Mouse (Mus musculus) hindbrain, embryonic 16.5 days (tissue): ENCODE data around the gene Gm15557. TPM values are rescaled to one million over a fixed set of nuclear protein-coding genes. Genes with fewer than 3 reads are reported as not detected.

Experiments
- polyA plus RNA-seq: library from polyadenylated mRNA; unstranded; fragments of >200 nt; fragmentation: Nextera tagmentation; extraction: Ambion mirVana; gene quantifications from 2 replicates; pipeline ENCODE4 v1.2.1, GENCODE M21; 2015

Gm15557 gene
- polyA plus RNA-seq, 1 experiment from 2014 or later = not detected

Other genes with a start within 250 kb of the Gm15557 start
- gene Trpc4ap, start 248.3 kb upstream of the Gm15557 start, polyA plus RNA-seq = 155 and 168 TPM in 2 replicates
- 42.4 and 45.5 TPM in 2 replicates for gene Edem2, start 211.3 kb upstream of the Gm15557 start, polyA plus RNA-seq
- not detected in 2 replicates for gene Gm17581, start 204.9 kb upstream of the Gm15557 start, polyA plus RNA-seq
- 2.3 and 3.7 TPM in 2 replicates for gene Procr, start 189.6 kb upstream of the Gm15557 start, polyA plus RNA-seq
- gene Mmp24, start 165.4 kb upstream of the Gm15557 start, polyA plus RNA-seq = 16.0 and 16.8 TPM in 2 replicates
- gene BC029722, start 121.3 kb upstream of the Gm15557 start, polyA plus RNA-seq = 43.6 and 47.5 TPM in 2 replicates
- 151 TPM in 2 replicates for gene Eif6, start 113.8 kb upstream of the Gm15557 start, polyA plus RNA-seq
- 0.41 and 0.61 TPM in 2 replicates for gene Fam83c, start 105.9 kb upstream of the Gm15557 start, polyA plus RNA-seq
- gene Uqcc1, start 10.4 kb upstream of the Gm15557 start, polyA plus RNA-seq = 66.3 and 74.9 TPM in 2 replicates
- gene Gdf5, start 4.6 kb downstream of the Gm15557 start, polyA plus RNA-seq = 2.3 and 3.1 TPM in 2 replicates
- 11.5 and 14.0 TPM in 2 replicates for gene Cep250, start 15.7 kb downstream of the Gm15557 start, polyA plus RNA-seq
- gene 6430550D23Rik, start 67.2 kb downstream of the Gm15557 start, polyA plus RNA-seq = 1.4 and 2.5 TPM in 2 replicates
- 479 and 492 TPM in 2 replicates for gene Ergic3, start 67.3 kb downstream of the Gm15557 start, polyA plus RNA-seq
- gene Fer1l4, start 112.2 kb downstream of the Gm15557 start, polyA plus RNA-seq = not detected in 2 replicates
- 7.7 and 9.6 TPM in 2 replicates for gene Spag4, start 124.4 kb downstream of the Gm15557 start, polyA plus RNA-seq
- gene Cpne1, start 171.2 kb downstream of the Gm15557 start, polyA plus RNA-seq = 27.8 and 28.3 TPM in 2 replicates
- gene Rbm12, start 171.2 kb downstream of the Gm15557 start, polyA plus RNA-seq = 19.3 and 27.6 TPM in 2 replicates
- 15.5 and 19.5 TPM in 2 replicates for gene Gm28036, start 186.4 kb downstream of the Gm15557 start, polyA plus RNA-seq
- gene Romo1, start 203.3 kb downstream of the Gm15557 start, polyA plus RNA-seq = 393 and 432 TPM in 2 replicates
- 37.7 and 39.9 TPM in 2 replicates for gene Nfs1, start 203.5 kb downstream of the Gm15557 start, polyA plus RNA-seq
- gene Rbm39, start 239.5 kb downstream of the Gm15557 start, polyA plus RNA-seq = 369 and 377 TPM in 2 replicates